Comparison of ENCODE assay signal across 8 mouse cellular contexts in genomic region chr17:56139355-56139754, GRCm38 (mm10). TPM values are rescaled to one million over a fixed set of nuclear protein-coding genes. Genes with fewer than 3 reads are reported as not detected.
A peak's percentile ranks its signal among the peaks of the same experiment; 100 is the strongest.
DNase-seq lines count a peak whose midpoint lies in the region; ATAC-seq and TF ChIP-seq lines count a peak whose summit lies in the region.

No protein-coding gene starts in this region.

- no peak for TF ChIP-seq EP300 in liver, postnatal 0 days (IDR thresholded peaks at IDR 0.05; ENCODE audit: low read depth)

- WGBS in kidney, embryonic 15.5 days = 11% methylated on average over 20 of the region's 21 CpGs
- WGBS in forebrain, embryonic 15.5 days = 5% methylated on average over 18 of the region's 21 CpGs
- WGBS in liver, postnatal 0 days (ENCODE audit: insufficient replicate concordance) = 14% methylated on average over 15 of the region's 21 CpGs

- H3K4me2 ChIP-seq in kidney, embryonic 15.5 days = peak overlapping the region; percentile 100
- H3K4me2 ChIP-seq in forebrain, embryonic 15.5 days (replicated peaks) = peak overlapping the region; percentile 77
- peak overlapping the region; percentile 88 for H3K4me2 ChIP-seq in liver, postnatal 0 days (ENCODE audit: low read depth, low read length)

- DNase-seq in kidney, adult 8-10 months = no peak
- peak; percentile 44 for DNase-seq in brain, embryonic 14.5 days (ENCODE audit: low read depth)
- DNase-seq in liver, postnatal 0 days = no peak
- DNase-seq in gastrocnemius, postnatal 36 days = no peak
- no peak for DNase-seq in kidney, adult 9 months
- DNase-seq in urinary bladder, adult 2 months (ENCODE audit: low spot score) = no peak

- H3K4me3 ChIP-seq in kidney, embryonic 15.5 days (replicated peaks) = peak overlapping the region; percentile 69
- H3K4me3 ChIP-seq in forebrain, embryonic 15.5 days = peak overlapping the region; percentile 84
- peak overlapping the region; percentile 49 for H3K4me3 ChIP-seq in liver, postnatal 0 days (ENCODE audit: low read depth, low read length)

- H3K36me3 ChIP-seq in kidney, embryonic 15.5 days = no peaks in the 10 kb centered on the region
- no peaks in the 10 kb centered on the region for H3K36me3 ChIP-seq in forebrain, embryonic 15.5 days
- no peaks in the 10 kb centered on the region for H3K36me3 ChIP-seq in liver, postnatal 0 days (replicated peaks; ENCODE audit: insufficient read depth, low read length)

- peaks cover 72% of the 10 kb centered on the region for H3K27me3 ChIP-seq in kidney, embryonic 15.5 days
- H3K27me3 ChIP-seq in forebrain, embryonic 15.5 days = peaks cover 14% of the 10 kb centered on the region; the same call in 1 of the 2 replicates
- H3K27me3 ChIP-seq in liver, postnatal 0 days (ENCODE audit: insufficient read depth, low read length) = peaks cover 58% of the 10 kb centered on the region

- peak overlapping the region; percentile 45; the same call in 1 of the 2 replicates for H3K9ac ChIP-seq in kidney, embryonic 15.5 days
- peak overlapping the region; percentile 76 for H3K9ac ChIP-seq in forebrain, embryonic 15.5 days (replicated peaks)
- peak overlapping the region; percentile 21; the same call in 1 of the 2 replicates for H3K9ac ChIP-seq in liver, postnatal 0 days (replicated peaks)

- intact Hi-C loops in gastrocnemius, postnatal 36 days (cut with DNase I) = no loop called here

- H3K4me1 ChIP-seq in kidney, embryonic 15.5 days = peaks cover 55% of the 10 kb centered on the region
- H3K4me1 ChIP-seq in forebrain, embryonic 15.5 days = peaks cover 46% of the 10 kb centered on the region
- peaks cover 29% of the 10 kb centered on the region for H3K4me1 ChIP-seq in liver, postnatal 0 days (ENCODE audit: insufficient read depth)

- TF ChIP-seq CTCF in brain, embryonic 14.5 days (IDR thresholded peaks at IDR 0.05; ENCODE audit: borderline replicate concordance, extremely low read depth, insufficient read depth, insufficient read length) = no peak
- no peak for TF ChIP-seq CTCF in liver, postnatal 0 days (IDR thresholded peaks at IDR 0.05; ENCODE audit: low read depth)

- H3K9me3 ChIP-seq in kidney, embryonic 15.5 days (replicated peaks) = no peaks in the 10 kb centered on the region
- no peaks in the 10 kb centered on the region for H3K9me3 ChIP-seq in forebrain, embryonic 15.5 days
- H3K9me3 ChIP-seq in liver, postnatal 0 days (ENCODE audit: low read length) = no peaks in the 10 kb centered on the region

- TF ChIP-seq POLR2A in brain, embryonic 14.5 days (IDR thresholded peaks at IDR 0.05; ENCODE audit: borderline replicate concordance, extremely low read depth, insufficient read depth, insufficient read length, poor library complexity, severe bottlenecking) = no peak

- no peak overlapping the region for H3K27ac ChIP-seq in kidney, embryonic 15.5 days
- peak overlapping the region; percentile 77; the same call in 1 of the 2 replicates for H3K27ac ChIP-seq in forebrain, embryonic 15.5 days (replicated peaks)
- H3K27ac ChIP-seq in liver, postnatal 0 days (ENCODE audit: low read depth) = no peak overlapping the region

- ATAC-seq in kidney, embryonic 15.5 days (replicated peaks; ENCODE audit: low FRiP score) = no peak
- ATAC-seq in forebrain, embryonic 15.5 days (replicated peaks) = peak; percentile 47
- ATAC-seq in liver, postnatal 0 days = no peak

RNA-seq across cellular contexts. Expression of gene Sema6b, which starts 0.8 kb away (rescaled TPM):
- polyA plus RNA-seq in kidney, embryonic 15.5 days (2015; fragmentation: Nextera tagmentation; extraction: Ambion mirVana) = 1.5 TPM in 2 replicates
- polyA plus RNA-seq in brain, embryonic 14.5 days (2012; rRNA removed) = 35.0 and 48.5 TPM in 2 replicates
- 13.6 and 14.2 TPM in 2 replicates for polyA plus RNA-seq in forebrain, embryonic 15.5 days (2015; fragmentation: Nextera tagmentation; extraction: Ambion mirVana)
- polyA plus RNA-seq in liver, postnatal 0 days (2015; fragmentation: Nextera tagmentation; extraction: Ambion mirVana) = 0.56 and 0.62 TPM in 2 replicates
- total RNA-seq in gastrocnemius, postnatal 36 days (2021) = 1 to 10 TPM; 2.8 to 2.9 TPM
- polyA plus RNA-seq in urinary bladder, adult 2 months (2012; rRNA removed) = 3.3 and 4.4 TPM in 2 replicates

RNA-seq across cellular contexts. Expression of gene Lrg1, which starts 17.6 kb away (rescaled TPM):
- 0.39 and 0.53 TPM in 2 replicates for polyA plus RNA-seq in kidney, embryonic 15.5 days (2015; fragmentation: Nextera tagmentation; extraction: Ambion mirVana)
- 0.06 and 0.18 TPM in 2 replicates for polyA plus RNA-seq in brain, embryonic 14.5 days (2012; rRNA removed)
- polyA plus RNA-seq in forebrain, embryonic 15.5 days (2015; fragmentation: Nextera tagmentation; extraction: Ambion mirVana) = 0.13 and 0.19 TPM in 2 replicates
- 256 and 269 TPM in 2 replicates for polyA plus RNA-seq in liver, postnatal 0 days (2015; fragmentation: Nextera tagmentation; extraction: Ambion mirVana)
- total RNA-seq in gastrocnemius, postnatal 36 days (2021) = 10 to 100 TPM; 14.9 to 15.7 TPM
- 23.4 and 23.9 TPM in 2 replicates for polyA plus RNA-seq in urinary bladder, adult 2 months (2012; rRNA removed)

RNA-seq across cellular contexts. Expression of gene Plin5, which starts 22.0 kb away (rescaled TPM):
- 1.5 and 1.9 TPM in 2 replicates for polyA plus RNA-seq in kidney, embryonic 15.5 days (2015; fragmentation: Nextera tagmentation; extraction: Ambion mirVana)
- 0.43 and 0.67 TPM in 2 replicates for polyA plus RNA-seq in brain, embryonic 14.5 days (2012; rRNA removed)
- 0.69 and 0.74 TPM in 2 replicates for polyA plus RNA-seq in forebrain, embryonic 15.5 days (2015; fragmentation: Nextera tagmentation; extraction: Ambion mirVana)
- 57.3 and 58.4 TPM in 2 replicates for polyA plus RNA-seq in liver, postnatal 0 days (2015; fragmentation: Nextera tagmentation; extraction: Ambion mirVana)
- total RNA-seq in gastrocnemius, postnatal 36 days (2021) = 10 to 100 TPM; 26.5 to 43.5 TPM
- 1.4 and 1.9 TPM in 2 replicates for polyA plus RNA-seq in urinary bladder, adult 2 months (2012; rRNA removed)

RNA-seq across cellular contexts. Expression of gene Tnfaip8l1, which starts 22.9 kb away (rescaled TPM):
- polyA plus RNA-seq in kidney, embryonic 15.5 days (2015; fragmentation: Nextera tagmentation; extraction: Ambion mirVana) = 11.6 and 11.9 TPM in 2 replicates
- polyA plus RNA-seq in brain, embryonic 14.5 days (2012; rRNA removed) = 9.8 TPM in 2 replicates
- 9.0 and 10.0 TPM in 2 replicates for polyA plus RNA-seq in forebrain, embryonic 15.5 days (2015; fragmentation: Nextera tagmentation; extraction: Ambion mirVana)
- polyA plus RNA-seq in liver, postnatal 0 days (2015; fragmentation: Nextera tagmentation; extraction: Ambion mirVana) = 2.8 and 3.3 TPM in 2 replicates
- total RNA-seq in gastrocnemius, postnatal 36 days (2021) = under 1 TPM; 0.41 to 0.64 TPM
- 1.7 and 2.0 TPM in 2 replicates for polyA plus RNA-seq in urinary bladder, adult 2 months (2012; rRNA removed)

RNA-seq across cellular contexts. Expression of gene Plin4, which starts 29.8 kb away (rescaled TPM):
- 0.08 and 0.12 TPM in 2 replicates for polyA plus RNA-seq in kidney, embryonic 15.5 days (2015; fragmentation: Nextera tagmentation; extraction: Ambion mirVana)
- 0.11 and 0.16 TPM in 2 replicates for polyA plus RNA-seq in brain, embryonic 14.5 days (2012; rRNA removed)
- polyA plus RNA-seq in forebrain, embryonic 15.5 days (2015; fragmentation: Nextera tagmentation; extraction: Ambion mirVana) = 0.11 TPM in 2 replicates
- polyA plus RNA-seq in liver, postnatal 0 days (2015; fragmentation: Nextera tagmentation; extraction: Ambion mirVana) = 0.12 and 0.24 TPM in 2 replicates
- total RNA-seq in gastrocnemius, postnatal 36 days (2021) = 100 to 1,000 TPM; 242 to 290 TPM
- polyA plus RNA-seq in urinary bladder, adult 2 months (2012; rRNA removed) = 96.9 and 98.3 TPM in 2 replicates

Comparison
In these comparisons a context has a peak if more than half of its experiments do, and no peak if none do; other contexts are left out.
1. H3K9ac ChIP-seq: peak in every context shown above with its lines; median percentile 76 in forebrain, embryonic 15.5 days; 45 in kidney, embryonic 15.5 days; 21 in liver, postnatal 0 days.
2. RNA of gene Lrg1, which starts 17.6 kb away (polyA plus RNA-seq): 256 to 269 TPM in liver, postnatal 0 days and 23.4 to 23.9 TPM in urinary bladder, adult 2 months; 0.39 to 0.53 TPM in kidney, embryonic 15.5 days, 0.13 to 0.19 TPM in forebrain, embryonic 15.5 days and 0.06 to 0.18 TPM in brain, embryonic 14.5 days; every median in the first group is over 10 times any median in the second.
3. RNA of gene Plin5, which starts 22.0 kb away (polyA plus RNA-seq): 57.3 to 58.4 TPM in liver, postnatal 0 days; 1.5 to 1.9 TPM in kidney, embryonic 15.5 days, 1.4 to 1.9 TPM in urinary bladder, adult 2 months, 0.69 to 0.74 TPM in forebrain, embryonic 15.5 days and 0.43 to 0.67 TPM in brain, embryonic 14.5 days; every median in the first group is over 10 times any median in the second.
4. Peak in every context shown above with its lines, with median percentiles within 50 percentile points of each other: H3K4me2 ChIP-seq and H3K4me3 ChIP-seq.